Mouse (Mus musculus): ENCODE measurements around the gene Rtkn2.

- TF ChIP-seq CTCF (IDR thresholded peaks at IDR 0.05; ENCODE audit: borderline replicate concordance, insufficient read depth, low read depth, low read length) (no peak), POLR2A (IDR thresholded peaks at IDR 0.05; ENCODE audit: borderline replicate concordance, insufficient read depth, low read length) (no peak)
Observed at GRCm38 (mm10) chr10:68005404-68005803, 26.0 kb downstream of the Rtkn2 start.

Measured in cerebellum, adult 2 months (tissue).